Mouse (Mus musculus): ENCODE results near the gene Rybp. TPM values are rescaled to one million over a fixed set of nuclear protein-coding genes. Genes with fewer than 3 reads are reported as not detected.

Gene Rybp
- total RNA-seq, 2 experiments from 2014 or later: 3.9 to 5.1 TPM

DNA sequence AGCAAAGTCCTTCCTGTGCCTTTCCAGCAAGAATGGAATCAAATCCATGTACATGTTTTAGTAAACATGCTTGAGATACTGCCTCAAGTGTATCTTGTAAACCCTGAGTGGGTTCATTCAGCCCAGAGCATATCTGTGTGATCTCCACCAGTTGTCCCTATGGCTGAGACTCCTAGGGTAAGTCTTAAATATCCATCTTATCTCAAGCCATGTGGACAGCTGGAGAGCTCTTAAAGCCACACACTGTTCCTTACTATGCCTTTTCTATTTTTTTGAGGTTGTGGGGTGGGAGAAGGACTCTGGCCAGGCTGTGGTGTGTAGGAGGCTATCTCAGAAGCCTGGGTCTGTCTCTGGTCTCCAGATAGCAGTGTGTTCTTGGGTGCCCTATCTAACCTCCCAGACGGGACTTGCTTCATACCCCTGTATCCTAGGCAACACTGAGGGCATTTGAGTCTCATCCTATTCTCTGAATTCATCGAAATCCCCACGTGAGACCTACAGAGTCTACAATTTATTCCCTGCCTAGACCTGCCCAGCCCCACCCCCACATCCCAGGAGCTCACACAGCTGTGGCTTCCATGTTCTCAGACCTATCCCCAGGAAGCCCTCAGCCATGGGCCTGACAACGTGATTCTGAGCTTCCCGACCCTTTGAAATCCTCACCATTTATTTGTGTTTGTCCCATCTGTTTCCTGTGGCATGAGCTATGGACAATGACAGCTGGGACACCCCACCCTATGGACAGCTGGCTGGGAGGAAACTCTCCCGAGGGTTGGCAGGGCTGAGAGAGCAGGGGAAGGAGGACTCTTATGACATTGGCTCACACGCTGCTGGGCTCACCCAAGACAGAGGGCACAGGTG lies 98.2 kb downstream of the Rybp start:
- no peak for DNase-seq

- no peak for DNase-seq
Observed at GRCm38 (mm10) chr6:100187821-100188220, 99.5 kb downstream of the Rybp start.

DNA sequence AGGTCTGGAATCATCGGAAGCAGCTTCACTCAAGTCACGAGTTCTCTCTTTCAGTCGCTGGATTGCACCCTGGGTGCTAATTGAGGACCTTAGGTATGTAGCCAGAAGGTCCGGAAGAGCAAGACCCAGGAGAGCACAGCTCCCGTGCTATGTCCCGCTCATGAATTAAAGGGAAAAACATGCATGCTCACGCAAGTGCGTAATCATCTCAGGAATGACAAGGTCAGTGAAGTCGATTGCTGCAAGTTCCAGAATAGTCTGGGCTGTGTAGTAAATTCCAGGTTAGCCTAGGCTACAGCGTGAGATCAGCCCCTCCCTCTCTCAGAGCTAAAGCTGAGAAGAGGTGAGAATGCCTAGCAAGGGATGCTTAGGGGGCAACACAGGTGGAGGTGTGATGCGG lies 100.5 kb downstream of the Rybp start:
- DNase-seq: no peak

DNA sequence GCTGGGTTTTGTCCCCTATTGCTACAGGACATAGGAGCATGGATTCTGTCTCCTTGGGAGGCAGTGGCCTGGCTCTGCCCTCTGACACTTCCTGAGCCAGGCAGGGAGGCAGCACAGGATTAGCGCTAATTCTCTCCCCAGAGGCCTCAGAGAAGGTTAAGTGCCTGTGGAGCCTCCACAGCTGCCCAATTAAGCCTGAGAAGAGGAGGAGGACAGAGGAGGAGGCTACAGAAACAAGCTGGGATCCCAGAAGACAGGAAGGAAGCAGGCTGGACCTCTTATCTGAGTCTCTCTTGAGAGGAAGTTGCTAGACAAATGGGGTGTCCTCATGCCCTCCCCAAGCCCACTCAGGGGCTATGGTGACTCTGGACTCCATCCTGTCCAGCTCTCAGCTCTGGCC lies 101.8 kb downstream of the Rybp start:
- DNase-seq: no peak

GRCm38 (mm10) chr6:100183344-100183743 lies 103.9 kb downstream of the Rybp start:
- DNase-seq: peak; percentile 84

- no peak for DNase-seq
Observed at GRCm38 (mm10) chr6:100180883-100181262, 106.4 kb downstream of the Rybp start.

DNA sequence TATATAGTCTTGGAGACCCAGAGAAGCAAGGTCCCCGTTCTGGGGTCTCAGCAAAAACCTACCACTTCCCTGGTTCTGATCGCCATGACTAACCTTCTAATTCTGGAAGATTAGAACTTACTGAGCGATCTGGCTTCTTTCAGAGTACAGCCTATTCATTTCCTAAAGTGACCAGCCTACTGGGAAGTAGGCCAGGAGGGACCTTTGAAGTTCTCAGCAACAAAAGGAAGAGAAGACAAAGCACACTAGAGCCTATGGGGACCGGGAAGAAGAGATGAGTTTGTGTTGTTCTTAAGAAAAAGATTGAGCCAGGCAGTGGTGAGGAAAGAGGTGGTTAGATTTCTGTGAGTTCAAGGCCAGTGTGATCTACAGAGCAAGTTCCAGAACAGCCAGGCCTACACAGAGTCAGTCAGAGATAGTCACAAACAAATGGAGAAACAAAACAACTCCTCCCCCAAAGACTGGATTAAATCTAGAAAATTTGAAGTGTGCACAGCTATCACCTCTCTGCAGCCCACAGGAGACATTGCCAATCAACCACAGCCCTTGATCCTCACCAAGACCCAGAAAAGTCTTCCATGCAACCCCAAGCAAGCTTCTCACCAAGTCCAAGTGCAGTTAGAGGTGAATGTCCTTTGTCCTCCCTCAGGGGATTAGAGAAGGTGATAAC lies 106.9 kb downstream of the Rybp start:
- DNase-seq: no peak

GRCm38 (mm10) chr6:100178830-100179229 lies 108.5 kb downstream of the Rybp start:
- no peak for DNase-seq
